Mouse (Mus musculus) testis, adult 2 months (tissue): Measurements from ENCODE around the gene Uvrag. TPM values are rescaled to one million over a fixed set of nuclear protein-coding genes. Genes with fewer than 3 reads are reported as not detected.

Experiments
- H3K27ac ChIP-seq: fragments of 200-500 bp; 2 replicates; pipeline ENCODE4 v1.5.1; 2012; ENCODE audit warnings: low read depth, low read length; ENCODE audit not compliant: control insufficient read depth, insufficient read depth
- H3K27me3 ChIP-seq: fragments of 200-500 bp; 2 replicates; pipeline ENCODE4 v1.6.1; 2012; ENCODE audit warnings: mild to moderate bottlenecking, low read length, moderate library complexity; ENCODE audit not compliant: control insufficient read depth, insufficient read depth
- H3K36me3 ChIP-seq: fragments of 200-500 bp; 2 replicates; pipeline ENCODE4 v1.6.1; 2012; ENCODE audit warnings: mild to moderate bottlenecking, low read length; ENCODE audit not compliant: control insufficient read depth, insufficient read depth
- H3K4me1 ChIP-seq: fragments of 200-500 bp; 2 replicates; pipeline ENCODE4 v1.6.1; 2012; ENCODE audit warnings: low read length; ENCODE audit not compliant: control insufficient read depth, insufficient read depth
- H3K4me3 ChIP-seq: fragments of 200-500 bp; 2 replicates; pipeline ENCODE4 v1.5.1; 2012; ENCODE audit warnings: low read depth, mild to moderate bottlenecking, low read length, moderate library complexity, mixed read lengths; ENCODE audit not compliant: control insufficient read depth
- CTCF ChIP-seq: fragments of 200-500 bp; IDR thresholded peaks from 2 replicates; pipeline ENCODE4 v1.5.1; 2012; ENCODE audit warnings: low read depth, mild to moderate bottlenecking, inconsistent platforms, low read length, moderate library complexity; ENCODE audit not compliant: control insufficient read depth, insufficient read depth, insufficient replicate concordance
- POLR2A ChIP-seq: fragments of 200-500 bp; IDR thresholded peaks from 2 replicates; pipeline ENCODE4 v1.6.1; 2012; ENCODE audit warnings: low read depth, mild to moderate bottlenecking, inconsistent platforms, low read length, moderate library complexity; ENCODE audit not compliant: control insufficient read depth
- polyA plus RNA-seq: library from polyadenylated mRNA; depleted of rRNA; stranded (reverse); fragments of >200 nt; gene quantifications from 2 replicates; pipeline ENCODE4 v1.2.3, GENCODE M21; 2012

The Uvrag gene
- polyA plus RNA-seq, 1 experiment = 2.6 TPM

DNA sequence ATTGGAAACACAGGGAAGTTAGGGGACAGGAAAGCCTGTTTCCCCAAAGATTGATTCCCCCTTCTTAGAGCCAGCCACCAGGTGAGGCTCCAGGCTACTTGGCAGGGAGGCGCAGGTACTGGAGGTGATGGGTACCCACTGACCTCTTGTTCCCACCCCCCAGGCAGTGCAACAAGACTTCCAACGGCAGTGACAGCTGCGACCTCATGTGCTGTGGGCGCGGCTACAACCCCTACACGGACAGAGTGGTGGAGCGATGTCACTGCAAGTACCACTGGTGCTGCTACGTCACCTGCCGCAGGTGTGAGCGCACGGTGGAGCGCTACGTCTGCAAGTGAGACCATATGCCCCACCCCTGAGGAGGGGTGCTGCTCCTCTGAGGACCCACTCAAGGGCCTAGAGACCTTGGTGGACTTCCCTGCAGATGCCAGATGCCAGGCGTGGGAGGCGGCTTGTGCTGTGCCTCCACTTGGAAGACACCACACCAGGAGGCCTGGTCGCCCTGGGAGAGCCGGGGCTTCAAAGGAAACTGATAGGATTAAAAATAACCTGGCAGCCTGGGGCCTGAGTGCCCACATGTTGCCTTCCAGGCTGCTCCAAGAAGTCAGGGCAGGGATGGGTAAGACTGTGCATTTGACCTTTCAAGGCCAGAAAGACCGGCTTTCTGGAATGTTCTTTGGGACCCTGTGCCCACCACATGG is 287.8 kb downstream of the Uvrag start:
- Histone ChIP-seq H3K4me3 (no peak overlapping the region), H3K36me3 (no peaks in the 10 kb centered on the region)

DNA sequence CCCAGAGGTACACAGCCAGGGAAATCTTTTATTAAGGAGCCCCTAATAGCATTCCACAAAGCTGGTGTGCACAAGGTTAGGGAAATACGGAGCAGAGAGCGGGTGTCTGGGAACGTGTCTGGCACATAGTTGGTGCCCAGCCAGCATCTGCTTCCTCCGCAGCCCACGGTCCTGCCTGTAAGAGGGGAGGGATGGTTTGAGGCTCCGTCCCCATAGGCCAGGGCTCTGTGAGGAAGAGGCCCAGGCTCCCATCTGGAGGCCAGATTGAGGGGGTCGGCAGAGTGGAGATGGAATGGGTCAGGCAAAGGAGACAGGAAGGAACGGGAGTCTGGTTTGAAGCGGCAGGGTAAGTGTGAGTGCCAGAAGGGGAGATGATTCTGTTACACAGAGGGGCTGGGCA is 289.7 kb downstream of the Uvrag start:
- H3K4me1 ChIP-seq = no peaks in the 10 kb centered on the region; the same call in 1 of the 2 replicates
- no peak overlapping the region for H3K4me3 ChIP-seq
- no peak for TF ChIP-seq CTCF
- H3K27ac ChIP-seq = no peak overlapping the region
- no peaks in the 10 kb centered on the region for H3K27me3 ChIP-seq
- H3K36me3 ChIP-seq = no peaks in the 10 kb centered on the region

More for the DNA sequence above, 287.8 kb downstream of the Uvrag start:
- no peak overlapping the region for H3K27ac ChIP-seq
- no peak for TF ChIP-seq POLR2A
- no peak for TF ChIP-seq CTCF
- H3K4me1 ChIP-seq = no peaks in the 10 kb centered on the region; the same call in 1 of the 2 replicates
- no peaks in the 10 kb centered on the region for H3K27me3 ChIP-seq

DNA sequence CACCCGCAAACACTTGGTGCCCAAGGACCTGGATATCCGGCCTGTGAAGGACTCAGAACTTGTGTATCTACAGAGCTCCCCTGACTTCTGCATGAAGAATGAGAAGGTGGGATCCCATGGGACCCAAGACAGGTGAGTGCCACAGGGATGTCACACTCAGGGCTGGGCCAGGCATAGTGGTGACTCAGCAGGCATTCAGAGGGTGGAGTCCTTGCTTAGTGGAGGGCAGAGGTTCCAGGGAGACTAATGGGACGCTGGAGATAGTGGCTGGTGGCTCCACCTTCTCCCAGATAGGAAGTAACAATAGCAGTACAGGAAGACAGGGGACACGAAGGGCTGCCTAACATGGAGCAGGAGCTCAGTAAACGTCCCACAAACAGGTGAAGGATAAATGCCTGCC is 290.6 kb downstream of the Uvrag start:
- no peak overlapping the region for H3K4me3 ChIP-seq
- H3K27me3 ChIP-seq = no peaks in the 10 kb centered on the region
- no peaks in the 10 kb centered on the region for H3K36me3 ChIP-seq
- no peak for TF ChIP-seq POLR2A
- no peak for TF ChIP-seq CTCF
- no peaks in the 10 kb centered on the region; the same call in 1 of the 2 replicates for H3K4me1 ChIP-seq
- no peak overlapping the region for H3K27ac ChIP-seq

DNA sequence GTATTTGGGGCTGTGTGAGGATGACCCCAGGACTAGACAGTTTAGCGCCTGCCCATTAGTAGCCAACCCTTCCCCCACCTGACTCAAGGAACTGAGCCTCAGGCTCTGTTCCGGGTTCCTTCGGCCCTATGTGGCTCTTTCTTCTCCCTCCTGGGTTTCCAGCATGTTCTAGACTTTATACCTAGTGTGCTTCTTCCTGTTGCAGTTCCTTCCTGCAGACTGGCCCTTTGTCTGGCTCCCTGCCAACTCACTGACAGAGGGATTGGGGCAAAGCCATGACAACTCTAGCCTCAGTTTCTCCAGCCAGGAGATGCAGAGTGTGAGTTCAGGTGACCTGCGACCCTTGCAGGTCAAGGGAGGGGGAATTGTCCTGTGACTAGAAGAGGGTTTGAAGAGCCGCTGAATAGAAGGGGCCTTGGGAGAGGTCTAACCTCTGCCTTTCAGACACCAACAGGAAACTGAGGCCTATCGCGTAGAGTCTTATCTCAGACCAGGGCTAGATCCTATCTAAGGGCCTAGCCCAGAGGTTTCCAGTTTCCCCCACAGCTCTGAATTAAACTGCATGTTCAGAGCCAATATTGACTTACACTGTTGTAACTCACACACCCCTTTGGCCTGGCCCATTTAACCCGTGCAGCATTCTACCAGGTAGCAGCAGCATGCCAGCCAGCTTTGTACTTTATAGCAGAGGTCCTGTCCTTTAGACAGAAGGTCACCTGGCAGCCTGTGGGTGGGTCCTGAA is 291.9 kb downstream of the Uvrag start:
- H3K4me1 ChIP-seq = no peaks in the 10 kb centered on the region
- H3K27ac ChIP-seq = no peak overlapping the region
- no peak overlapping the region for H3K4me3 ChIP-seq
- no peaks in the 10 kb centered on the region for H3K36me3 ChIP-seq
- no peaks in the 10 kb centered on the region for H3K27me3 ChIP-seq
- TF ChIP-seq CTCF = no peak
- no peak for TF ChIP-seq POLR2A

DNA sequence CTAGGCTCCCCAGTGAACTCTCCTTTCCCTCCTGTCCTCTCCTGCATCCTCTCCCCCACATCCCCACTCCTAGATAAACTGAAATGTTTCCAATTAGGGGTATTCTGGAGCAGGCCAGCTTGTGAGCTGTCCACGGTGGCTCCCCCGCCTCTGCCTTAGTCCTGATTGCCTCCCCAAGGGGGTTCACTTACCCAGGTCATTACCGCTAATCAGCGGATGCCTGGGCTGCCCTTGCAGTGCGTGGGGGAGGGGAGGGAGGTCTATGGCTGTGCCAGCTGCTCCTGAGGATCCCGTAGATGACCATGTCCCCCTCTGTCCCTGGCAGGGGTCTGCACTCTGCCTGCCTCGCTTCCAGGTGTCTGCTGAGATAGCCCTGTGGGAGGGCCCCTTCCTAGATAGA is 297.3 kb downstream of the Uvrag start:
- TF ChIP-seq POLR2A = no peak
- TF ChIP-seq CTCF = no peak
- Histone ChIP-seq H3K4me1 (peaks cover 7% of the 10 kb centered on the region), H3K27me3 (no peaks in the 10 kb centered on the region), H3K27ac (no peak overlapping the region), H3K36me3 (no peaks in the 10 kb centered on the region), H3K4me3 (no peak overlapping the region)

DNA sequence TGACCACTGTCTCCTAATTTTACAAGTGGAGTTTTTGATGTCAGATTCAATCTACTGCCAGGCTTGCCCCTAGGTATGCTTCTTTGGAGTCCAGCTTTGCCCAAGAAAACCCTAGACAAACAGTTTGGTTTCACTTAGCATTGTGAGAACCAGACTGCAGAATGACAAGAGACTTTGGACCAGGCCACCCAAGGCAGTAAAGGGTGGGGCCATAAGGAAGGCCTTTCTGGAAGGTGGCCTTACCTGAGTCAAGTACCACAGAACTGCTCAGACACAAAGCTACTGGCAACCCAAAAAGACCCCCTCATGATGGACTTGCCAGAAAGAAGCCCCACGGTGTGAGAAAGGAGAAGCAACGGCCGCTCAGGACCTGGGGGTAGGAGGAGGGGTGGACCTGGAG is 297.9 kb downstream of the Uvrag start:
- Histone ChIP-seq H3K4me1 (peaks cover 9% of the 10 kb centered on the region), H3K4me3 (no peak overlapping the region), H3K27me3 (no peaks in the 10 kb centered on the region), H3K36me3 (no peaks in the 10 kb centered on the region), H3K27ac (no peak overlapping the region)
- TF ChIP-seq POLR2A = no peak
- TF ChIP-seq CTCF = no peak

DNA sequence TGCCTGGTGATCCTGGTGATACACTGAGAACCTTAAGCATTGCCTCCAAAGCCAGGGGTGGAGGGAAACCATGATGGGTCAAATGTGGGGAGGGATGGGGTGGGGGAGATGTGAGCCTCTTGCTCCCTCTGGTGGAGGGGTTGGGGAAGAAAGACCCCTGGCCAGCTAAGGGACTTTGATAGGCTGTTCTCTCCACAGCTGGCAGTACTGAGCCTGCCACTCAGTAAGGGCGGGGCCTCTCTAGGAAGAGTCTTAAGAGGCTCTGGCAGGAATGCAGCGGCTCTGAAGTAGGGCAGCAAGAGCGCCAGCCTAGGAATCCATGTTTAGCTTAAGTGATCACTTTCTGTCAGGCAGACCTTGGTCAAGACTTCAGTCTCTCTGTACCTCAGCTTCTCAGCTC is 299.1 kb downstream of the Uvrag start:
- H3K36me3 ChIP-seq = no peaks in the 10 kb centered on the region
- peaks cover 11% of the 10 kb centered on the region for H3K4me1 ChIP-seq
- H3K27ac ChIP-seq = no peak overlapping the region
- H3K4me3 ChIP-seq = no peak overlapping the region
- TF ChIP-seq CTCF (no peak), POLR2A (no peak)
- no peaks in the 10 kb centered on the region for H3K27me3 ChIP-seq
